Mouse (Mus musculus) kidney, adult 8-10 months (tissue): ENCODE measurements at regions not wholly inside any gene's neighbourhood (a gene's known extent, or its start where the extent isn't known, plus 50 kb on each side); places are given as distances from the start of the nearest gene placed in this dataset.

Source experiments
- DNase-seq, 2 experiments: peaks; one replicate each; pipeline ENCODE4 v3.0.0; 2022

GRCm38 (mm10) chr3:143373501-143373900 lies 491.7 kb upstream of the Pkn2 start:
- DNase-seq, result no peak

GRCm38 (mm10) chr3:143369002-143369401 lies 487.2 kb upstream of the Pkn2 start:
- DNase-seq, result peak in 1 of 2 experiments; percentile 9

DNA sequence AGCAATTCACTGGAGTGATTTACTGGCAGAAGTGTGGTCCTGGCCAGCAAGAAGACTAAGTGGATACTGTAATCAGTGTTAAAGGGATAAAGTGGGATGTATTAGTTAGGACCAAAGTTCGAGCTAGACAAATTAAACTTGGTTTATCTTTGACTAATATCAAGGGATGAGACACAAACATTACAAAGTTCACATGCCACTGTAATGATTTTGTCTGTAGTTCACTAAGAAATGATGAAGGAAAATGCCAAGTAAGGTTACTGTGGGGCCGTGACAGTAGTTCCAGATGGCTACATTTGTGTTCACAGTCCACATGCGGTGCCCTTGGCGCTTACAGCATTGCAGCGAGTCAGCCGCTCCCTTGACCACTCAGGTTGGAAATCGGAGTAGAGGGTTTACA lies 458.2 kb upstream of the Pkn2 start:
- DNase-seq, result peak; percentile 77 to 80

DNA sequence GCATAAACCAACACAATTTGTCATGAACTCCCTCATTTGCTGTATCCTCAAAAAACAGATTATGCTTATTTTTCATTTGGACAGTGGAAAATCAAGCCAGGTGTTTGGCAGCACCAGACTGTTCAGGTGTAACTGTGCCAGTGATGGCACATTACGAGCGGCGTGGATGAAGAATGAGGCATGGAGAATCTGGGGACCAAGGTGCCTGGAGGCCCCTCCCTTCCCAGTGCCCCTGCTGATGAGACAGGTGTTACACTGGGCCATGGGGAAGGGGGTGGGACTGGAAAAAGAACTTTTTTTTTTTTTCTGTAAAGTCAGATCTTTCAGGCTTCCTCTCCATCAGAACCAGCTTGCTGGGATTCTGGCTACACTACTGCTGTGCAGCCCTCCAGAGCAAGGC lies 451.5 kb upstream of the Pkn2 start:
- peak in 1 of 2 experiments; percentile 13 for DNase-seq

GRCm38 (mm10) chr3:143328521-143328920 lies 446.7 kb upstream of the Pkn2 start:
- no peak for DNase-seq

DNA sequence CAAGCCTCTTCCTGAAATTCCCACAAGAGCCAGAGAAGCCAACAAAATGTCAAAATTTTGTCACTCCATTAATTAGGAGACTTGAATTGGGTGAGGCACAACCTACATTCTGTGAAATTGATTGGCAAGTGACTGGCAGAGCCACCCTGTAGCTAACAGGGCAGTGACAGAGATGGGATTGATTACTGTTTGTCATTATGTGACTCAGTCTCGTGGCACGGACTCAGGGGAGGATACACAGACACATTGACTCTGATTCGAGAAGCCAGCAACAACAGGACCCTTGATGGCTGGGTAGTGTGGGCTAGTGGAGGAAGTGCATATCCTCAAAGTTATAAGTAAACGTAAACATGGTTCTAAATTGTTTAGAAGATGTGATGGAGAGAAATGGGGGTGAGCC lies 445.8 kb upstream of the Pkn2 start:
- DNase-seq, result no peak

- DNase-seq, result no peak
These were observed 434.7 kb upstream of the Pkn2 start for GRCm38 (mm10) chr3:143316457-143316856.

- DNase-seq, result no peak
These were observed 410.0 kb upstream of the Pkn2 start for GRCm38 (mm10) chr3:143291793-143292192.

DNA sequence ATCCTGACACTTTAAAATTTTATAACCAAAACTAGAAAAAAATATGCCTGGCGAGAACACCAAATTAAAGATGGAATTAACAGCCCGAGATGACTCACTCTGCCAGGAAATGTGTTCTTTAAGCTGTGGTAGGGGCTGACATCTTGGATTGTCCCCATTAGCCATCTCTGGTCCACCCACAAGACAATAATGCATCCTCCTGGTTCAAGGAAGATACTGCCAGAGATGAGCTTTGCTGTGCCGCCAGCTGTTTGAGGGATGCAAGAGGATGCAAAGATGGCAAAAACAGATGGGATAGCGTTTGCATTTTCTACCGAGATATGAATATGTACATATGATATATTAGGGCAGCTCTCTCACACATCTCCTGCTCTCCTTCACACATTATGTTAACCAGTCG lies 382.3 kb upstream of the Pkn2 start:
- DNase-seq, result no peak

- no peak for DNase-seq
These were observed 370.8 kb upstream of the Pkn2 start for GRCm38 (mm10) chr3:143252643-143253042.

DNA sequence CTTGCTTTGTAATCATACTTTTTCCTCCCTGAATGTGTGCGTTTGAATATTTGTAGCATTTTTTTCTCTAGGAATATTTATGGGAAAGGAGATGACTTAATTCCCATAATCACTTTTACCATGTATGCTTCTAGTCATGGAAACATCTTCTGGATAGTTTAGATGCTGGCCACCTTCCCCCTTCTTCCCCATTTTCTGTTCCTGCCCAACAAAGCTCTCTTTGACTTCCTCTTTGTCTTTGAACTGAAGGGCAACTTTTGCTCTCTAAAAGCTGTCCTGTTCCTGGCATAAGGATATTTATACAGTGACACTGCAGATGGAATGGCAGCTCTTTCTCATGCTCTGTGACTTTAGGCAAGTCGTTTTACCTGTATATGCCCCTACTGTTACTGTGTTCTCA lies 370.2 kb upstream of the Pkn2 start:
- DNase-seq, result no peak

- no peak for DNase-seq
These were observed 360.9 kb upstream of the Pkn2 start for GRCm38 (mm10) chr3:143242691-143243090.

GRCm38 (mm10) chr3:143240545-143241383 lies 359.0 kb upstream of the Pkn2 start:
- DNase-seq, result no peak

DNA sequence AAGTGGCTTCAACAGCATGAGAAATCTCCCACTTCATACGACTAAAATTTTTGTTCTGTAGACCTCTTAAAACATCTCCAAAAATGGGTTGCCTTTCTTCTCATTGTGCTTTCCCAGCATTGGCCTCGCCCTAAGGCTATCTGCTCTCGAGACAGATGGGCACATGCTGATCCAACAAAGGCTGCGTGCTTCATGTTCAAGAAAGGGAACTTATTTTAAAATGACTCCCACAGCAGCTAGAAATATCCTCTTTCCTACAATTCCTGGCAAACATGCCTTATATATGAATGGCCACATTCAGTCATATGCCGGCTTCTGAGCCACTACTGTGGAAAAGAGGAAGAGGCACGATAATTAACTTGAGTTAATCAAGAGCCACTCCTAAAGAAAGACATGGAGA lies 356.7 kb upstream of the Pkn2 start:
- no peak for DNase-seq

- DNase-seq, result no peak
These were observed 342.4 kb upstream of the Pkn2 start for GRCm38 (mm10) chr3:143223999-143224729.

- no peak for DNase-seq
These were observed 311.6 kb upstream of the Pkn2 start for GRCm38 (mm10) chr3:143193263-143193970.

- no peak for DNase-seq
These were observed 307.1 kb upstream of the Pkn2 start for GRCm38 (mm10) chr3:143188931-143189330.

- no peak for DNase-seq
These were observed 292.2 kb upstream of the Pkn2 start for GRCm38 (mm10) chr3:143173971-143174370.

DNA sequence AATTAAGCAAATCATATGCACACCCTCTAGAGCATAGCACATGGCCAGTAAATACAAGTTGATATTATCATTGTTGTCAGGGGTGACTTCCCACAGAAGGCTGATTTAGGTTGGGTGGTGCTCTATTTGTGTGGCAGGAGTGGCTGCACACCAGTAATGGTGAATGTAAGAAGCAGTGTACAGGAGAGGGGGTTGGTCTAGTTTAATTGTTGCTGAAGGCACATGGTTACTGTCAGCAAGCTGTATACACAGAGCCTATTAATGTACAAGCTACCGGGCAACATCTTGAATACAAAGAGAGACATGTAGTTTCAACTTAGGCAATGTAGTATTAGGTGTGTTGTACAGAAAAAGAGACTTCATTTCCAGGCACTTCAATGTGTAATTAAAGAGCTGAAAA lies 280.6 kb upstream of the Pkn2 start:
- DNase-seq, result no peak

GRCm38 (mm10) chr3:143161993-143162392 lies 280.2 kb upstream of the Pkn2 start:
- DNase-seq, result no peak

DNA sequence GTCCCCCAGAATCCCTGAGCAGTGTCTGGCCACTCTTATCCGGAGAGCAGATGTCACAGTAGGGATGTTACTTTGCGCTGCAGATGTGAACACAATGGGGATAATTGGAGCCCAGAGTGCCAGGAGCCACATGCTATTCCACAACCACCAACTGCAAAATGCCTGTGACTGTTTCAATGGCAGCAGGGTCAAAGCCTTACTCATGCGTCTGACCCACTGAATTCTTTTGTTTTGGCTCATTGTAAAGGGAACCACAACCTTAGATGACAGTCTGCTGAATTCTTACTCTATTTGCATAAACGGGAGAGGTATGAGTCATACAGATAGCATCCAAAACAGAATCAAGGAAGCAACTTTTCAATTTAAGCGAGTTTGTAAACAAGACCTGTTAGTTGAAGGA lies 276.8 kb upstream of the Pkn2 start:
- DNase-seq, result no peak

DNA sequence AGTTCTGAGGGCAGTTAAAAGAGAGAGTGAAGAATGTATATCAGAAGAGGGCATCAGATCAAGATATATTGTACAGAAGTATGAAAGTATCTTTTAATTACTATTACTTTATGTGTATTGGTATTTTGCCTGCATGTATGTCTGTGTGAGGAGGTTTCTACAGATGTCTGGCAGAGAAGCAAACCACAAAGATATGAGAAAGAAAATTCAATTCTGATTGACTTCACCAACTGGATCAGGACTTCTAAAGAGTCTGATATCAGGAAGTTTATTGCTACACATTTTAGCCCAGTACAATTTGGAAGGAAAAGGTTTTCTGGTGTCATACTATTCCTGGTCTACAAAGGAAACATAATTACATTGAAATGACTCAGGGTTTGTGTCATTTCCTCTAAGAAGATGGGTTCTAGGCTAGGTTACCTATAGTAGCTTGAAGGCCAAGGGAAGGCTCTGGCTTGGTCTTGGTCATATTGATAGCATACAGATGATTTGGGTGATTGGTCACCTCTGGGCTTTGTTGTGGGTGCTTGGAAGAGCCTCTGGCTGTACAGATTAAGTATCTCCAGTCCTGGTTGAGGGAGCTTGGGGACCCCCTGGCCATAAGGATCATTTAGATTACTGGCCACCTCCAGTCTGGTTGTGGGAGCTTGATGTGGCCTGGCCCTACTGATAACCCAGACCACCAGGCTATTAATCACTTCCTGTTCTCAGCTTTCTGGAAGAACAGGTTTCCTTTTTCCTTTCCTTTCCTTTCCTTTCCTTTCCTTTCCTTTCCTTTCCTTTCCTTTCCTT lies 275.1 kb upstream of the Pkn2 start:
- no peak for DNase-seq

DNA sequence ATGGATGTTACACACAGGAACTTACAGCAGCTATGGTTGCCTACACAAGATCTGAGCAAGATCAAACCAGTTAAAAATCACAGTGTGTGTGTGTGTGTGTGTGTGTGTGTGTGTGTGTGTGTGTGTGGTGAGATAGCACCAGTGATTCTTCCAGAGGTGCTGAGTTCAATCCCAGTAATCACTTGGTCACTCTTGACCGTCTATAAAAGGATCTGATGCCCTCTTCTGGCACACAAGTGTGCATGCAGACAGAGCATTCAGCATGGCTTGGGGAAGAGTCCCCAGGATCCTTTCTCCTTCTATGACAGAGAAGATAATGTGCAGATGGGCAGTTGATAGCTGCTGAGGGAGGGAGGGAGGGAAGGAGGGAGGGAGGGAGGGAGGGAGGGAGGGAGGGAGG lies 274.4 kb upstream of the Pkn2 start:
- DNase-seq, result no peak
